Mouse (Mus musculus) cerebellum, adult 11-12 months (tissue): Measurements from ENCODE around the gene Mertk.
A peak's percentile ranks its signal among the peaks of the same experiment; 100 is the strongest.

Experiments
- DNase-seq: peaks from one replicate; pipeline ENCODE4 v3.0.0; 2022

The Mertk gene

GRCm38 (mm10) chr2:128771048-128771447, 72.3 kb downstream of the Mertk start:
- DNase-seq = no peak

- no peak for DNase-seq
Observed at GRCm38 (mm10) chr2:128771750-128772338, 73.1 kb downstream of the Mertk start.

- no peak for DNase-seq
Observed at GRCm38 (mm10) chr2:128782231-128782630, 83.5 kb downstream of the Mertk start.

- DNase-seq = no peak
Observed at GRCm38 (mm10) chr2:128783660-128784345, 85.0 kb downstream of the Mertk start.

GRCm38 (mm10) chr2:128784814-128785213, 86.1 kb downstream of the Mertk start:
- DNase-seq = no peak

GRCm38 (mm10) chr2:128786341-128786740, 87.6 kb downstream of the Mertk start:
- no peak for DNase-seq

- no peak for DNase-seq
Observed at GRCm38 (mm10) chr2:128786795-128787194, 88.0 kb downstream of the Mertk start.

- no peak for DNase-seq
Observed at GRCm38 (mm10) chr2:128787805-128788204, 89.0 kb downstream of the Mertk start.

- no peak for DNase-seq
Observed at GRCm38 (mm10) chr2:128790875-128791614, 92.3 kb downstream of the Mertk start.

GRCm38 (mm10) chr2:128793958-128794357, 95.2 kb downstream of the Mertk start:
- no peak for DNase-seq

GRCm38 (mm10) chr2:128796463-128796862, 97.7 kb downstream of the Mertk start:
- no peak for DNase-seq

GRCm38 (mm10) chr2:128803441-128803840, 104.7 kb downstream of the Mertk start:
- DNase-seq = no peak

GRCm38 (mm10) chr2:128805341-128805740, 106.6 kb downstream of the Mertk start:
- DNase-seq = no peak

GRCm38 (mm10) chr2:128806561-128806960, 107.8 kb downstream of the Mertk start:
- DNase-seq = no peak

GRCm38 (mm10) chr2:128812761-128813160, 114.0 kb downstream of the Mertk start:
- no peak for DNase-seq

GRCm38 (mm10) chr2:128816311-128816710, 117.6 kb downstream of the Mertk start:
- peak; percentile 39 for DNase-seq

- no peak for DNase-seq
Observed at GRCm38 (mm10) chr2:128816916-128817315, 118.2 kb downstream of the Mertk start.

GRCm38 (mm10) chr2:128817387-128817785, 118.6 kb downstream of the Mertk start:
- no peak for DNase-seq

GRCm38 (mm10) chr2:128817786-128818681, 119.3 kb downstream of the Mertk start, which contains the start of gene Tmem87b:
Gene Tmem87b (plus strand): TSS chr2:128818118.
- DNase-seq = peak; percentile 98

- no peak for DNase-seq
Observed at GRCm38 (mm10) chr2:128818956-128819643, 120.3 kb downstream of the Mertk start.

- DNase-seq = no peak
Observed at GRCm38 (mm10) chr2:128820631-128821030, 121.9 kb downstream of the Mertk start.

GRCm38 (mm10) chr2:128823893-128824292, 125.1 kb downstream of the Mertk start:
- no peak for DNase-seq
